Mouse (Mus musculus): ENCODE measurements around the gene Slc10a1.
A peak's percentile ranks its signal among the peaks of the same experiment; 100 is the strongest.

Slc10a1 gene

DNA sequence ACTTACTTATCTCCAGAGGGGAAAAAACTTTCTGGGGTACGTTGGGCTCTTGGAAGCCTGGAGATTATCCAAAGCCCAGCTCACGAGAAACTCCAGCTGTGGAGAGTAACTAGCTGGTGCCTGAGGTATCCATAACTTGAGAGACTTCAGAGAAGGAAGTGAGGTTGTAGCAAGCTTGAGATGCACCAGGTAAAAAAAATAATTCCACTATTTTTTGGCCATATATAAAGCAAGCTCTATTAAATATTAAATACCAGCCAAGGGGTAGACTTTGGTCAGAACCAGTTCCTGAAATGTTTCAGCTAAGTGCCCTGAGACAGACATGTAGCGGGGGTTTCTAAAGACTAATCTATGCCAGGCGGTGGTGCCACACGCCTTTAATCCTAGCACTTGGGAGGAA is at the start of gene Slc10a1:
Gene Slc10a1 (minus strand): TSS at position 101 of the 400 bp plus-strand sequence.
- no peak for DNase-seq (ENCODE audit: low spot score in 2 of 2)

DNA sequence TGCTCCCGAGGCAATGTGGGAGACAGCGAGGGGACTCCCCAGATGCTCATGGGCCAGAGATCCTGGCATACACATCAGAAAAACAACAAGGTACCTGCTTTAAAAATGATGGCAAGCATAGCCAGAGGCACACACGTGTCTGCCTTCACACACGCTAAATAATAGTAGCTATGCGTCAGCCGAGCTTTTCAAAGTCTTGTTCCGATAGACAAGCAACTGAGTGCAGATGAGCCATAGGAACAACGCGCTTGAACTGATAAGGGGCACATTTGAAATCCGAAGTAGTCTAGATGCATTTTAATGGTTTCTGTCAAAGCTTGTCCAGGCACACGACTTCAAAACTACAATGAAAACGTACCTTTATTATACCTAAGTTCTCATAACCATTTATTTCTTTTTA is 49.1 kb upstream of the Slc10a1 start:
- no peak for DNase-seq (ENCODE audit: low spot score in 2 of 2)

DNA sequence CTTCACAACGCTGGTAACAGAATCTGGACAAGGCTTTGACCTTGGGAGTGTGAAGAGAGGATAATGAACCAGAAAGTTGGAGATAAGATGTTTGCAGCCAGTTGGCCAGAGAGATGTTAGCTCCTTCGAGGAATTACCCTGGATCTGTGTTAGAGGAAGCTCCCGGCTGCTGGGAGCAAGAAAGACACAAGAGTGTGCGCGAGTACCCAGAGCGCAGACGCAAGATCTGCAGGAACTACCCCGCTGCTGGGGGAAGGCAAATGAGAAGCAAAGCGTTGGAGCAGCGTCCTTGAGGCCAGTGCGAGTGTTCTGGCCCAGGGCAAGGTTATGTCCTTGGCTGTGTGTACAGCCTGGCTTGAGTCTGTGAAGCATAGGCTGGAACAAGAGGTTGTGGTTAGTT is 45.0 kb upstream of the Slc10a1 start:
- no peak for DNase-seq (ENCODE audit: low spot score in 2 of 2)

DNA sequence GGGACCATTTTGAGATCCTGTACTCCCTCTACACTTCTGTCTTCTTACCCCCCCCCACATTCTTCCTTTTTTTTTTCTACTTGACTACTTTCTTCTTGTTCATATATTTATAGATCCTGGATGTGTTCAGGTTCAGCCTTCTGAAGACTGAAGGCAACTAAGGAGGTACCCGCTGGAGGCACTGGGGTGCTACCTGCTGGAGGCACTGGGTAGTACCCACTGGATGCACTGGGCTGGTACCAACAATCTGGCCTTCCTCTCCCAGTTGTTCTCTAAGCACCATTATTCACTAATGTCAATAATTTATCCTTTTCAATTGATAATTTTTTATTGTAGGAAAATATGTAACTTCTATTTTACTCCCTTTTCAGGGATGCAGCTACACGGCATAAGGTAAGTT is 43.5 kb upstream of the Slc10a1 start:
- DNase-seq (ENCODE audit: low spot score in 2 of 2) = no peak

DNA sequence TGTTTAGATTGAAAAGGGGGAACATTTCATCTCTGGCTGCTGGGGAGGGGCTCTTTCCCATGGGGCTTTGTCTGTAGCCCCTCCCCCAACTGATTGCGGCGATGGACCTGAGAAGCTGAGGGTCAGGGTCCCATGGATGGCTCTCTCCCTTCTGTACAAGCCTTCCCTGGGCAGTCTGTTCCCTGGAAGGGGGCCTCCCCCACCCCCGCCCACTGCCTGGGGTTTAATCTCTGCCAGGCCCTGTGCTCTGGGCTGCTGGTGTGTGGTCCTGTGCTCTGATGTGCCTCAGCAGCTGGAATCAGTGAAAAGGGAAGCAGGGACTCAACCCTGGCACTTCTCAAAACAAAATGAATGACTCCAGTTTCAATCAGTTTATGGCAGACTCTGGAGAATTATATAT is 41.3 kb upstream of the Slc10a1 start:
- no peak for DNase-seq (ENCODE audit: low spot score in 2 of 2)

DNA sequence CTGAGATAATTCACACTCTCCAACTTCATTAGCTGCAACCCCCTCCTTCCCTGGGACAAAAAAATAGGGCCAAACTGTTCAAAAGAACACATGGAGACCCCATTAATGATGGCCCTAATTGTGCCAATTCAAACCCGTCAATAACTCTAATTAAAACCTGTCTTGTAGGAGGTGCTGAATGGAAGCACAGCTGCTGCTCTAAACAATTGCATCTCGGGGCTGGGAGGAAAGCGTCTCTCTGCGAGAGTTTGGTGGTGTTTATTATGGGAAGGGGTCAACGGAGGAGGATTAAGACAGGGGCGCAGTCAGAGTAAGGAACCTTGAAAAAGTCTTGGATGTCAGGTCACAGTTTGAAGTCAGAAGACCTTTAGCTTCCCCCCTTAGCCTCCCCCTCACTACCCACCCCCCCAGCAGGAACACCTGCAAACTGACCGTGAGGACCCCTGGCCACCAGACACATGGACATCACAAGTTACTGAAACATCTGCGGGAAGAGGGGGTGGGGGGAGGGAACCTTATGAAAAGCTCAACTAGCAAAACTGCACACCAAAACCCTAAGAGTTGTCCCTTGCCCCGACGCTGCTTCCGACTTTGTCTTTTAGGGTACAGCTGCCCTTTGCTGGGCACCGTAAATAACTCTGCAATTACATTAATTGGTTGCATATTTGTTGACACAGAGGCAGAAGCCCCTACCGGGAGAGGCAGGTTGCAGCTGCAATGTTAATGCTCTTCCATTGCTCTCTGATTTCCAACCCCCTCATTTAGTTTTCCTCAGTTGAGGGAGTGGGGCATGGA is 34.5 kb upstream of the Slc10a1 start:
- DNase-seq (ENCODE audit: low spot score in 2 of 2) = no peak

DNA sequence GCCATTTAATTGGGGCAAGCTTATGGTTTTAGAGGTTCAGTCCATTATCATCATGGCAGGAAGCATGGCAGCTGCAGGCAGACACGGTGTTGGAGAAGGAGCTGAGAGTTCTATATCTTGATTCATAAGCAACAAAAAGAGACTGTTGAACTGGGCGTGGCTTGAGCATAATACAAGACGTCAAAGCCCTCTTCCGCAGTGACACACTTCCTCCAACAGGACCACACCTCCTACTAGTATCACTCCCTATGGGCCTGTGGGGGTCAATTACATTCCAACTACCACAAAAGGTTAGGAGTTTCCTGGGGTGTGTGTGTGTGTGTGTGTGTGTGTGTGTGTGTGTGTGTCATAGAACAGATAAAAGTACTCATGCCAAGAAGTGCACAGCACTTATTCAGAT is 32.4 kb upstream of the Slc10a1 start:
- DNase-seq (ENCODE audit: low spot score in 2 of 2) = no peak

DNA sequence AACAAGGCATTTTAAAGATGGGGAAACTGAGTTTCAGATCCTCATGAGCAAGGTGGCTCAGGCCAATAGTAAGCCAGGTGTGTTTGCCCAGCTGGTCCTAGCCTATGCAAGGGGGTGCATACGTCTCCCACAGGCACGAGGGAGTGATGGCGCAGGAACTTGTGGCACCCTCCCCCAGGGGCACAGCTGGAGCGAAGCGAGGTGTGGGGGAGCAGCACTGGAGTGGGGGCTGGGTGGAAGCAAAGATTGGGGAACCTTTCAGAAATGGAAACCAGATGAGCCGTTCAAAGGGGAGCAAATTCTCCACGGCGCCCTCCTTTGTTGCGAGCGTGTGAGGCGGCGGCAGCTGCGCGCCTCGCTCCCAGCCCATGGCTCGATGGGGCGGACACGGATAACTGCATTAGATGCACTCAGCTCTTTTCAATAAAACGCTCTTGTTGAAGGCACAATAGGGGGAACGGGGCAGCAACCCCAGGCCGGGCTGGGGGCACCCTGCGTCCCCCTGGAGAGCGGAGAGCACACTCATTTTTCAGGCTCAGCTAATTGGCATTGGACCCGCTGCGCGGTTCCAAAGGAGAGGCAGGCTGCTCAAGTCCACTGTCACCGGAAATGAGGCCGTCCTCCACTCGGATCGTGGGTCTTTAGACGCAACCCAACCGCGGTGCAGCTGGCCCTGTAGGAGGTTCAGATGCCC is 30.2 kb upstream of the Slc10a1 start:
- no peak for DNase-seq (ENCODE audit: low spot score in 2 of 2)

DNA sequence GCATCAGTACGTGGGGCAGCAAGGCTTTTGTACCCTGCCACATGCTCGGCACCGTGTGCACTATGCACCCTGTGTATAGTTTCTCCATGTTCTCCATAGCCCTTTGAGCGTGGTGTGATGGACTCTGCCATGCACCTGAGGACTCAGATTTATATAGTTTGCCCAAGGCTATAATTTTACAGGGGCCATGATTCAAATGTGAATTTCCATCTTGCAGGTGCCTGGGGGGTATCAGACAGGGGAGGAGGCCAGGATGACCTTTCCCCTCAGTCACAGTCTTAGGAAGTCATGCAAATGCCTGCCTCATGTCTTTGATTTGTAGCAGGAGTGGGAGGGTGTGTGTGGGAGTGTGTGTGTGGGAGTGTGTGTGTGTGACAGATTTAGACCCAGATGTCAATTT is 29.1 kb upstream of the Slc10a1 start:
- DNase-seq (ENCODE audit: low spot score in 2 of 2) = no peak

DNA sequence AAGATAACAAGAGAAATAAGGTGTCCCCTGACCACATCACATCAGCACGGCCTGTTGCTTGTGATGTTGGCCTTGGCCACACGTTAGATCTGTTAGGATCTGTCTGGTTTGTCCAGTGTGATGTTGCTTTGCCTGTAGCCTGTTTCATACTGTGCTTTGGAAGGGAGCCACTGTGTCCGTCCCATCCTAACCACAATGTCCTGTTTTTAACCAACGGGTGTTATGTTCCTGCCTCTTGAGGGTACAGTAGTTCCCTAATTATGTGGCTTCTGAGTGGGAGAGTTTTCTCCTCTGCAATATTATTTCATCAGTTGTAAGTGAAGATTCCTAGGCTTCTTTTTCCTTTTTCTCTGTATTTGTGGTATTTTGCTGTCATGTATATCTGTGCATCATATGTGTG is 26.8 kb upstream of the Slc10a1 start:
- DNase-seq (ENCODE audit: low spot score in 2 of 2) = no peak

DNA sequence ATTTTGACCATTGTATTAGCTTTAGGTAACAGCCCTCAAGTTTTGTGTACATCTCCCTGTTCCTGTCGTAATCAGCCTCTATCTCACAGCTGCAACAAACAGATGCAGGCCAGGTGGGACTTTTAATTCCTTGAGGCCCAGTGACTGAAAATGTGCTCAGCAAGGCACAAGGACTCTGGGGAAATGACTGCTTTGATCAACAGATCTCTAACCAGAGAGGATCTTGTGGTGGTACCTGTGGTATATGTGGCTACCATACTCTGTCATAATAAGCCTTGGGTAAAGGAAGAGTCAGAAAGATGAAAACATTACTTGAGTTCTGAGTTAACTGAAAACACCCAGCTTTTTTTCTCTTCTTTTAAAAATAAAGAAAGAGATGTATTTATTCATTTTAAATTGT is 25.3 kb upstream of the Slc10a1 start:
- no peak for DNase-seq (ENCODE audit: low spot score in 2 of 2)

DNA sequence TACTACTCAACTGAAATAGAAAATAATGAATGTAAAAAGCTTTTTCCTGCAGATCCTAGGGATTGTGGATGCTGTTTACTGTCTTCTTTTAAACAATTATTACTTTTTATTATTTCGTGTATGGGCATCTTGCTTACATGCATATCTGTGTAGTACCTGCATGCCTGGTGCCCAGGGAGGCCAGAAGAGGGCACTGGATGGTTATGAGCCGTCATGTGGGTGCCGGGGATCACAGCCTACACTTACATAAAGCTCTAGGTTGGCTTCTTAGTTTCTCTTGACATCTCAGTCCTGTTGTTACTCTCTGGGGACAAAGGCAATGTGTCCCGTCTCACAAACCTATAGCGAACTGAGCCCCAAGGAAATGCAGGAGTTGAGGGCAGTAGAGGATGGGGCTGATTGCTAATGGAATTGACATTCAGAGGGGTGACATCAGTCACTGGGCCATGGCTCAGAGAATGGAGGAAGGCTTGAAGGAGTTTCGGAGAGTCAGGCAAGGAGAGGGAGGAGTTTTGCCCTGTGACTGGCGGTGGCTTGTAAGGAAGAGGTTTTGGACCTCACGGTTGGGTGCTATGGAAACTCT is 24.1 kb upstream of the Slc10a1 start:
- no peak for DNase-seq (ENCODE audit: low spot score in 2 of 2)

DNA sequence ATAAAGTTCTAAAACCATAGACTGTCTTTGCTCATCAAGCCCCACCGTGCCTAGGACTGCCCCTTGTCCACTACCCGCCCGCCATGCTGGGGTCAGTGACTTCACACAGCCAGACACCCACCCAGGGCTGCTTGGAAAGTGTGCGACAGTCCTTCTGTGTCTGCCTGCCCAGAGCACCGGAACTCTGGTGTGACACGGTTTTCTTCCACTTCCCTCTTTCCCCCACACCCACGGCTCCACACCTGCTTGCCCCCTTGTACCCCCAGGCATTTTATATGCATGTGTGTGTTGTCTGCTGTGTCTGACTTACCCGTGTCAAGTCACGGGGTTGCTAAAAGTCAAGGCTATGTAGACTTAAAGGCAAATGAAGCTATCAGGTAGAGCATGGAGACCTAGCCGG is 23.3 kb upstream of the Slc10a1 start:
- DNase-seq (ENCODE audit: low spot score in 2 of 2) = no peak

DNA sequence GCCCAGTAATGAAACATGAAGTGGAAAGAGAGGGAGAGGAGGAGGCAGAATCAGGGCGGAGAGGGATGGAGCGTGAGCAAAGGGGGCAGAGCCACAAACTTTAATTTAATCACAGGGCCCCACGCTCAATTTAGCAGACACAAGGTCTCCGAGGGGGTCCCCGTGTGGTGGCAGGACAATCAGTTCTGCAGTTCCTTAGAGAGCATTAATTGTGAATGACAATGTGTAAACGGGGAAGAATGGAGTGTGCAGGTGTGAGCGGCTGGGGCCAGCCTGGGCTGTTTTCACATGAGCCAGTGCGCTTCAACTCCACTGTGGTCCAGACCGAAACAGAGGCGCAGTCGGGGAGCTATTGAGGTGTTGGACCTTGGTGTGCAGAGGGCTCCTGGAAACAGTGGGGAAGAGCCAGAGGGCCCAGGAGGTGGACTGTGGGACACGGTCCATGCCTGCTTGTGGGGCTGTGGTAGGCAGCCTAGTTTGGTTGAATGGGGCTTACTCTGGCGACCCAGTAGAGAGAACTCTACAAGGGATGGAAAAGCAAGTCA is 22.5 kb upstream of the Slc10a1 start:
- DNase-seq (ENCODE audit: low spot score in 2 of 2) = no peak

DNA sequence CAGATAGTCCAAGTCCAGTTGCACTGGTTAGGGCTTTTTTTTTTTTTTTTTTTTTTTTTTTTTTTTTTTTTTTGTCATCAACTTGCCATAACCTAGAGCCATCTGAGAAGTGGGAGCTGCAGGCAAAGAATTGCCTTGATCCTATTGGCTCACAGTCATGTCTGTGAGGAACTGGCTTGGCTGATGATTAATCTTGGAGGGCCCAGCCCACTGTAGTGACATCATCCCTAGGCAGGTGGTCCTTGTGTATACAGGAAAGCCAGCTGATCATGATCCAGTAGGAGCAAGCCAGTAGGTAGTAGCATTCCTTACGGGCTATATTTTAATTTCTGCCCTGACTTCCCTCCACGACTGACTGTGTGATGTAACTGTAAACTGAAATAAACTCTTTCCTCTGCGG is 19.8 kb upstream of the Slc10a1 start:
- no peak for DNase-seq (ENCODE audit: low spot score in 2 of 2)

DNA sequence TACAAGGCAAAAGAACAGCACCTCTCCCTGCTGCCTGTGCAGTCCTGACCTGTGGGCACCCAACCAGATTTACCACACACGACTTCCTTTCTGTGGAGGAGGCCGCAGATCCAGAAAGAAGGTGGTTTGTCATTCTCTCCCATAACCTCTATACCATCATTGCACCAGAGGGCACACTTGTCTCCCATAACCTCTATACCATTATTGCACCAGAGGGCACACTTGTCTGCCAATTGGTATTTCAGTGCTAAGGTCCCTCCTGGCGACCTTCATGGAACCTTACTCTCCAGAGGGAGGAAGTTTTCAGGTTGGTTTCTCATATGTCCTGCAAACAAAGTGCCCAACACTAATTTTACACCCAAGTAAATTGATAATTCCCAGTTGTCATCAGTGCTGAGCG is 18.1 kb upstream of the Slc10a1 start:
- no peak for DNase-seq (ENCODE audit: low spot score in 2 of 2)

DNA sequence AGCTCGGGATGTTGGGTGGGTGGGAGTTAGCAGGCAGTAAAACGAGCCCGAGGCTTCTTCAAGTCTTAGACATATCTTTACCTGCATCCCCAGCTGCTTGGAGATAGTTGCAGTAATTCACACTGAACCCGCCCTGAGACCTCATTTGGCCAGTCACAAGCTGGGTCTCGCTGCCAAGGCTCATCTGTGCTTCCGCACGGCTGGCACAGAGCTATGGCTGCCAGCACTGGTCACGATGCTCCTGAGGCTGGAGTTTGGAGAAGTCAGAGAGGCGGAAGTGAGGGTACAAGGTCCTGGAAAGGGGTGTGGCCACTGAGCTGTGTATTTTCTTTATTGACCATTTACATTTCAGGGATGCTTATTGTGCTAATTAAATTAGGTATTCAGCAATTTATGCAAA is 15.2 kb upstream of the Slc10a1 start:
- no peak for DNase-seq (ENCODE audit: low spot score in 2 of 2)

DNA sequence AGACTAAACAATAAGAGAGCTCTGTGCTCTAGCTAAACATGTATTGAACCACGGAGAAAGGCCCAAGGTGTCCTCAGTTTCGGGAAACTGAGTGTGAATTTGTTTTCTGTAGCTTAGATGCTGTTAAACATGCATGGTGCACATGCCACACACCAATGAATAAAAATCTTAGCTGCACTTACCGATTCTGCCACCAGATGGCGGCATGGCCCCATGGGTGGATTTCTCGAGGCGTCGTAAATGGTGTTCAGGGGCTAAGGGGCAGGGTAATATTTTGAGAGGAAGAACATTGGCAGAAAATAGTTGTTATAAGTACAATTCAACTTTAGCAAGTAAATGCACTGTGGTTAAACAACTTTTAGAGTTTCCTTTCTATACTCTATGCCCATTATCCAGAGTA is 13.8 kb upstream of the Slc10a1 start:
- DNase-seq (ENCODE audit: low spot score in 2 of 2) = peak in 1 of 2 experiments; percentile 77

DNA sequence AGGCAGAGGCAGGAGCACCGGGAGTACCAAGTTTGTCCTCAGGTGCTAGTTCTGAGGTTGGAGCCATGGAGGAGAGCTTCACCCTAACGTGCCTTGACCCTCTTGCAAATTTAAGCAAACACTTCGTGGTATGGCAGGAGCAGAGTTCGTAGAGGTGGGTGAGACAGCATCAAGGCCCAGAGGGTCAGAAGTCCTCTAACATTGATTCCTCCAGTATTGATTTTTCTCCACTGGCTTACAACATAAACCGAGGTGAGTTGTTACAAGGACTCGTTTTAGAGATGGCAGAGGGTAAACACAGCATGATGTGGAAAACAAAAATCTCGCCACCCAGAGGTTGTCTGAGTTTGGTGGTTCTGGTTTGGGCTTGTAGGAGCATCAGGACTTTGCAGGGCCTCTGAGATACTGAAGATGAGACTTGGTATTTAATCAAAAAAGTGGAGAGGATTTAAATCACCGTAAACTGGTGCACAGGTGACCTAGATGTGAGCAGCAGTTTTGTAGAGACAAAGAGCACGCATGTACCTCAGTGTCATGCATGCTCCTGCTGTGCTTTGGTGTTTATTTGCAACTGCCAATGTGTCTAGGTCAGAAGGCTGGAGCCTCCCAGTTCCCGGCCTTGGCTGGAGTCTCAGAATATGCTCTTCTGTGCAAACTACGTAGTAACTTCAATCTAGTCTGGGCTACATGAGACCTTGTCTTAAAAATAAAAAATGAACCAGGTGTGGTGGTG is 7.6 kb upstream of the Slc10a1 start:
- no peak for DNase-seq (ENCODE audit: low spot score in 2 of 2)

DNA sequence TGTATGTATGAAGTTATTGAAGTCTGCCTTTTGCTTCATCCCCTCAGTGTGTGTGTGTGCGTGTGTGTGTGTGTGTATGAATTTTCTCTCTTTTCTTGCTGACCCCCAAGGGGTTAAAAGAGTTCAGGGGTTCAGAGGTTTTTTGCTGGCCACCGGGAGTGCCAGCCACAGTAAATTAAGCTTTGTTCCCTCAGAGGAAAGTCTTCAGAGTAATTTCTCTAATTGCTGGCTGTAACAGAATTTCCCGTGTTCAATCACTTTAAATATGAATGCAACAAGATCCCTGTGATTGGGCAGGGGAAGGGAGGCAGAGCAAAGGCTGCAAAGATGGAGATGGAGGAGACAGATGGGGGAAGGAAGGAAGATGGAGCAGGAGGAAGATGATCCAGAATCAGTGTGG is 3.3 kb upstream of the Slc10a1 start:
- no peak for DNase-seq (ENCODE audit: low spot score in 2 of 2)

DNA sequence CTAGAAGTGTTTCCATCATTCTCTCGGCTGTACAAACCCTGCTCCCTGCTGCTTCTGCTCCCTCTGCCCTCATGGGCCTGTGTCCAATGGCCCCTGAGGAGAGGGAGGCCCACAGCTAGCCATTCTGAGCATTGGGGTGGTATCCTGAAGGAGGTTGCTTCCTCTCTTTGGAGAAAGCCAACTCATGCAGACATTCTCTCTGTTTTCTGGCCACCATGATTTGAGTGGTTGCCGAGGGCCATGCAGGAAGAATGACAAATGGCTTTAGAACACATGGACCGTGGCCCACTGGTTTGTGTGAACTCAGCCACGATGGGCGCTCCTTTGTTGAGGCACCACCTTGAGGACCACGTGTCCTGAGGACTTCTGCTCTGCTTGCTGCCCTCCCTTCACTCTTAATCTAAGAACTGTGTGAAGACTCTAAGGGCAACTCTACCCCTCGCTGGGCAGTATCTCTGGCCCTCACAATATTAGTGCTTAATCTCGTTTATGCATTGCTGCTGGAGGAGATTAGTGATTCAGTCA is 1.7 kb upstream of the Slc10a1 start:
- DNase-seq (ENCODE audit: low spot score in 2 of 2) = no peak

DNA sequence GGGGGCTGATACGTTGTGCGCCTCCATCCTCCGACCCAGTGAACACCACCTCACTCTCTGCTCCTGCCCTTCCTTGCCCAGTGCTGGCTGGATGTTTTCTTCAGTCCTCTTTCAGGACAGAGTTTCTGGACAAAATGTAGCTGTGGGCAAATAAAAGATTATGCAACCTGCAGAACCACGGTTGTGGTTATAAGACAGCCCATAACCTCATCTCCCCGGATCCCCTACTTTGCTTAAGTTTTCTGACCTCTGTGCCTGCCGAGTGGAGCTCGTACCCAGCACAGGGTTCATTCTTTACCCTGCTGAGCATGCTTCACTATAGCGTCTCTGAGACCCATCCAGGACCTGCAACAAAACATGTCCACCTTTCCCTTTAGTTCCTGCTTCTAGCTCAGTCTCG is 587 bp downstream of the Slc10a1 start:
- no peak for DNase-seq (ENCODE audit: low spot score in 2 of 2)
